Comparison of ENCODE assay signal across 18 mouse cellular contexts in the genomic region with DNA sequence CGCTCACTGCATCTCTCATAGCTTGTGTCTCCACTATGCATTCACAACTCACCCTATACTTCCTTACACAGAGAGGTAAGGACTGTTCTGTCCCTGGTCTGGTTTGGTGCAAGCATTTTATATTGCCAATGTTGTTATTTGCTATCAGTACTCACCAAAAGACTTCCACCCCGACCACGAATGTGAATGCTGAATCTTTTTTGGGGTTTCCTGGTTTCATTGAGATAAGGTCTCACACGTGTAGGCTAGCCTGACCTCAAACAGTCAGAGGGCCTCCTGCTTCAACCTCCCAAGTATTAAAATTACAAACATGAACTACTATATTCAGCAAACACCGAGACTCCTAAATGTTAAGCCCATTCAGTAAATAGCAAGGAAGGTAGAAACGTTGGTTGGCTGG. TPM values are rescaled to one million over a fixed set of nuclear protein-coding genes. Genes with fewer than 3 reads are reported as not detected.
"Had no signal": no experiment of that assay in that cellular context is flagged by ENCODE, and none has a peak within 500 bp of the region (broad histone marks: within the 10 kb centered on the region; RNA-seq: fewer than 3 reads in every experiment).

No protein-coding gene starts in this region.

- H3K4me1 ChIP-seq: midbrain, embryonic 13.5 days had no signal

- H3K9ac ChIP-seq: liver, embryonic 14.5 days; lung, embryonic 14.5 days; midbrain, embryonic 13.5 days; neural tube, embryonic 13.5 days had no signal

- DNase-seq: thymus, adult 18-20 months had no signal

- H3K27ac ChIP-seq: layer of hippocampus, adult 2 months; liver, embryonic 14.5 days; macrophage; midbrain, embryonic 10.5 days; midbrain, embryonic 13.5 days; neural tube, embryonic 13.5 days had no signal

- H3K4me2 ChIP-seq: lung, embryonic 14.5 days; midbrain, embryonic 13.5 days had no signal

- H3K36me3 ChIP-seq: midbrain, embryonic 10.5 days; midbrain, embryonic 13.5 days; neural tube, embryonic 13.5 days had no signal

- ATAC-seq: liver, postnatal 0 days; lung, postnatal 0 days; midbrain, embryonic 16.5 days had no signal

- H3K27me3 ChIP-seq: midbrain, embryonic 13.5 days; neural tube, embryonic 13.5 days had no signal

- H3K4me3 ChIP-seq: layer of hippocampus, adult 2 months; midbrain, embryonic 10.5 days; midbrain, embryonic 13.5 days; myocyte; neural tube, embryonic 13.5 days had no signal

- H3K9me3 ChIP-seq: midbrain, embryonic 10.5 days; midbrain, embryonic 13.5 days; neural tube, embryonic 13.5 days had no signal

RNA-seq across cellular contexts. Expression of a gene that starts 37.3 kb away (rescaled TPM):
- total RNA-seq: layer of hippocampus, adult 2 months; layer of hippocampus, postnatal 25 days; left cerebral cortex, adult 18-20 months; left cerebral cortex, postnatal 36 days; liver, adult 2 months; monocyte, adult 5-6 weeks; neutrophil, adult 5-6 weeks had no signal
- polyA plus RNA-seq: liver, adult 2 months had no signal
